Mouse (Mus musculus): Measurements from ENCODE around the gene Serpinb1c. TPM values are rescaled to one million over a fixed set of nuclear protein-coding genes. Genes with fewer than 3 reads are reported as not detected.

Gene Serpinb1c
- total and polyA plus RNA-seq, 3 experiments, result not detected

- TF ChIP-seq CTCF (IDR thresholded peaks at IDR 0.05 in 2 of 3, conservative IDR thresholded peaks at IDR 0.05 in 1 of 3; ENCODE audit: control insufficient read depth in 1 of 3, insufficient read depth in 1 of 3, low read depth in 2 of 3, low read length in 3 of 3, poor library complexity in 1 of 3, severe bottlenecking in 1 of 3) (no peak), ELF1 (IDR thresholded peaks at IDR 0.05; ENCODE audit: low read depth, low read length) (no peak), BHLHE40 (IDR thresholded peaks at IDR 0.05; ENCODE audit: borderline replicate concordance, low read depth, low read length) (no peak), MXI1 (IDR thresholded peaks at IDR 0.05; ENCODE audit: low read depth, low read length) (no peak), GABPA (IDR thresholded peaks at IDR 0.05; ENCODE audit: low read depth, low read length) (no peak), TAL1 (IDR thresholded peaks at IDR 0.05; ENCODE audit: low read length) (no peak), NRF1 (IDR thresholded peaks at IDR 0.05; ENCODE audit: insufficient read depth, low read depth, low read length, poor library complexity, severe bottlenecking) (no peak), MAZ (IDR thresholded peaks at IDR 0.05; ENCODE audit: low read depth, low read length) (no peak), KAT2A (conservative IDR thresholded peaks at IDR 0.05; ENCODE audit: low read depth, low read length) (no peak), GATA1 (IDR thresholded peaks at IDR 0.05; ENCODE audit: low read depth, low read length) (no peak), CHD1 (IDR thresholded peaks at IDR 0.05; ENCODE audit: low read depth, low read length) (no peak), MYB (IDR thresholded peaks at IDR 0.05; ENCODE audit: low read depth, low read length) (no peak), E2F4 (IDR thresholded peaks at IDR 0.05; ENCODE audit: borderline replicate concordance, low read depth, low read length) (no peak)
- Histone ChIP-seq H3K36me3 (ENCODE audit: control insufficient read depth in 1 of 2, insufficient read depth in 2 of 2, low read length in 2 of 2) (no peaks in the 10 kb centered on the region; a peak in 1 of 4 replicates), H3K27me3 (ENCODE audit: control insufficient read depth in 1 of 2, insufficient read depth in 2 of 2, low read length in 2 of 2) (no peaks in the 10 kb centered on the region), H3K9ac (ENCODE audit: control insufficient read depth, low read depth, low read length, poor library complexity, severe bottlenecking) (no peak overlapping the region), H3K4me3 (ENCODE audit: control insufficient read depth in 1 of 2, insufficient read depth in 1 of 2, low read depth in 2 of 2, low read length in 2 of 2) (no peak overlapping the region), H3K79me2 (ENCODE audit: control insufficient read depth, insufficient read depth, low read length, poor library complexity) (no peaks in the 10 kb centered on the region), H3K27ac (ENCODE audit: control insufficient read depth, low read depth, low read length) (no peak overlapping the region), H3K4me1 (ENCODE audit: control insufficient read depth in 1 of 2, insufficient read depth in 2 of 2, low read length in 2 of 2) (no peaks in the 10 kb centered on the region), H3K9me3 (replicated peaks; ENCODE audit: insufficient read depth, low read length) (no peaks in the 10 kb centered on the region)
- DNase-seq (ENCODE audit: low read depth, low spot score), result no peak
Measured at GRCm38 (mm10) chr13:32839314-32839713, 58.7 kb downstream of the Serpinb1c start.

GRCm38 (mm10) chr13:32834513-32834912 lies 63.5 kb downstream of the Serpinb1c start:
- Histone ChIP-seq H3K27ac (ENCODE audit: control insufficient read depth, low read depth, low read length) (no peak overlapping the region), H3K27me3 (ENCODE audit: control insufficient read depth in 1 of 2, insufficient read depth in 2 of 2, low read length in 2 of 2) (no peaks in the 10 kb centered on the region), H3K9me3 (replicated peaks; ENCODE audit: insufficient read depth, low read length) (no peaks in the 10 kb centered on the region)

More at GRCm38 (mm10) chr13:32834513-32834912, 63.5 kb downstream of the Serpinb1c start:
- no peak overlapping the region for H3K9ac ChIP-seq (ENCODE audit: control insufficient read depth, low read depth, low read length, poor library complexity, severe bottlenecking)
- DNase-seq (ENCODE audit: low read depth, low spot score), result no peak
- H3K36me3 ChIP-seq (ENCODE audit: control insufficient read depth in 1 of 2, insufficient read depth in 2 of 2, low read length in 2 of 2), result peaks cover 0 to 27% of the 10 kb centered on the region in 2 experiments; a peak in 2 of 4 replicates
- no peaks in the 10 kb centered on the region for H3K79me2 ChIP-seq (ENCODE audit: control insufficient read depth, insufficient read depth, low read length, poor library complexity)
- H3K4me3 ChIP-seq (ENCODE audit: control insufficient read depth in 1 of 2, insufficient read depth in 1 of 2, low read depth in 2 of 2, low read length in 2 of 2), result no peak overlapping the region
- H3K4me1 ChIP-seq (ENCODE audit: control insufficient read depth in 1 of 2, insufficient read depth in 2 of 2, low read length in 2 of 2), result peaks cover 3 to 31% of the 10 kb centered on the region in 2 experiments; a peak in 3 of 4 replicates
- TF ChIP-seq ZC3H11A (IDR thresholded peaks at IDR 0.05; ENCODE audit: low read depth, low read length) (no peak), POLR2AphosphoS5 (IDR thresholded peaks at IDR 0.05; ENCODE audit: borderline replicate concordance, low read depth, low read length) (no peak), CTCF (IDR thresholded peaks at IDR 0.05 in 2 of 3, conservative IDR thresholded peaks at IDR 0.05 in 1 of 3; ENCODE audit: control insufficient read depth in 1 of 3, insufficient read depth in 1 of 3, low read depth in 2 of 3, low read length in 3 of 3, poor library complexity in 1 of 3, severe bottlenecking in 1 of 3) (no peak), USF2 (IDR thresholded peaks at IDR 0.05; ENCODE audit: borderline replicate concordance in 1 of 2, insufficient read depth in 1 of 2, low read depth in 1 of 2, low read length in 2 of 2) (no peak), NRF1 (IDR thresholded peaks at IDR 0.05; ENCODE audit: insufficient read depth, low read depth, low read length, poor library complexity, severe bottlenecking) (no peak), EP300 (IDR thresholded peaks at IDR 0.05; ENCODE audit: low read depth in 1 of 2, low read length in 2 of 2) (no peak), KAT2A (conservative IDR thresholded peaks at IDR 0.05; ENCODE audit: low read depth, low read length) (no peak), MAX (IDR thresholded peaks at IDR 0.05; ENCODE audit: low read length) (no peak), RAD21 (IDR thresholded peaks at IDR 0.05; ENCODE audit: low read depth, low read length) (no peak)

Measured in MEL (cell line).